Comparison of ENCODE assay signal across 10 mouse cellular contexts in genomic region chr12:111692899-111693298, GRCm38 (mm10). TPM values are rescaled to one million over a fixed set of nuclear protein-coding genes. Genes with fewer than 3 reads are reported as not detected.
DNase-seq lines count a peak whose midpoint lies in the region; ATAC-seq and TF ChIP-seq lines count a peak whose summit lies in the region.
"Had no signal": no experiment of that assay in that cellular context is flagged by ENCODE, and none has a peak within 500 bp of the region (broad histone marks: within the 10 kb centered on the region; RNA-seq: fewer than 3 reads in every experiment).

No protein-coding gene starts in this region.

- no peak for TF ChIP-seq CTCF in midbrain, postnatal 0 days (IDR thresholded peaks at IDR 0.05)

- H3K4me3 ChIP-seq in kidney, embryonic 14.5 days (ENCODE audit: low read length), result no peak overlapping the region
- H3K4me3 ChIP-seq in kidney, embryonic 16.5 days (ENCODE audit: low read length), result no peak overlapping the region
- no peak overlapping the region for H3K4me3 ChIP-seq in embryonic facial prominence, embryonic 11.5 days (ENCODE audit: low read depth, low read length)
- H3K4me3 ChIP-seq in hindbrain, embryonic 14.5 days (replicated peaks; ENCODE audit: low read length), result no peak overlapping the region
- H3K4me3 ChIP-seq in midbrain, postnatal 0 days (ENCODE audit: low read depth, low read length), result no peak overlapping the region

- no peak for DNase-seq in embryonic facial prominence, embryonic 11.5 days (ENCODE audit: low spot score)
- DNase-seq in hindbrain, embryonic 14.5 days (ENCODE audit: low spot score), result no peak
- no peak for DNase-seq in midbrain, postnatal 0 days (ENCODE audit: low spot score)
- no peak for DNase-seq in urinary bladder, postnatal 14 days (ENCODE audit: low spot score)
- DNase-seq in left cerebral cortex, postnatal 14 days (ENCODE audit: low spot score in 2 of 2), result no peak
- no peak for DNase-seq in layer of hippocampus, postnatal 25 days (ENCODE audit: extremely low spot score in 1 of 2, low spot score in 1 of 2)

- no peak overlapping the region for H3K9ac ChIP-seq in kidney, embryonic 14.5 days (ENCODE audit: low read depth, low read length)
- H3K9ac ChIP-seq in kidney, embryonic 16.5 days (replicated peaks; ENCODE audit: low read length), result no peak overlapping the region
- H3K9ac ChIP-seq in embryonic facial prominence, embryonic 11.5 days (replicated peaks; ENCODE audit: low read length), result no peak overlapping the region
- no peak overlapping the region; the same call in 1 of the 2 replicates for H3K9ac ChIP-seq in hindbrain, embryonic 14.5 days
- no peak overlapping the region for H3K9ac ChIP-seq in midbrain, postnatal 0 days (replicated peaks; ENCODE audit: low read length, poor library complexity, severe bottlenecking)
- H3K9ac ChIP-seq: liver, embryonic 14.5 days had no signal

- ATAC-seq in kidney, embryonic 14.5 days (ENCODE audit: low FRiP score, low TSS enrichment), result no peak; the same call in 1 of the 2 replicates
- no peak for ATAC-seq in kidney, embryonic 16.5 days (ENCODE audit: low FRiP score, low TSS enrichment)
- ATAC-seq in embryonic facial prominence, embryonic 11.5 days (replicated peaks; ENCODE audit: insufficient number of reproducible peaks, low FRiP score, low TSS enrichment, low read depth), result no peak
- ATAC-seq in hindbrain, embryonic 14.5 days (ENCODE audit: low FRiP score), result no peak
- ATAC-seq in midbrain, postnatal 0 days (ENCODE audit: low FRiP score), result no peak

- no peaks in the 10 kb centered on the region for H3K9me3 ChIP-seq in kidney, embryonic 14.5 days (ENCODE audit: control insufficient read depth, low read length)
- no peaks in the 10 kb centered on the region for H3K9me3 ChIP-seq in kidney, embryonic 16.5 days (ENCODE audit: low read length)
- no peaks in the 10 kb centered on the region for H3K9me3 ChIP-seq in embryonic facial prominence, embryonic 11.5 days (replicated peaks; ENCODE audit: control insufficient read depth, low read length)
- H3K9me3 ChIP-seq in hindbrain, embryonic 14.5 days (ENCODE audit: control insufficient read depth, low read length), result no peaks in the 10 kb centered on the region
- H3K9me3 ChIP-seq in midbrain, postnatal 0 days (ENCODE audit: low read length), result no peaks in the 10 kb centered on the region

- intact Hi-C loops in left cerebral cortex, postnatal 14 days (cut with DNase I), result no loop called here

- H3K4me1 ChIP-seq in kidney, embryonic 14.5 days (ENCODE audit: control insufficient read depth, insufficient read depth, low read length), result peaks cover 30% of the 10 kb centered on the region
- peaks cover 39% of the 10 kb centered on the region for H3K4me1 ChIP-seq in kidney, embryonic 16.5 days (ENCODE audit: insufficient read depth, low read length)
- peaks cover 18% of the 10 kb centered on the region for H3K4me1 ChIP-seq in embryonic facial prominence, embryonic 11.5 days (ENCODE audit: control insufficient read depth, insufficient read depth, low read length)
- peaks cover 52% of the 10 kb centered on the region for H3K4me1 ChIP-seq in hindbrain, embryonic 14.5 days (replicated peaks; ENCODE audit: control insufficient read depth, insufficient read depth, low read length)
- H3K4me1 ChIP-seq in midbrain, postnatal 0 days (ENCODE audit: insufficient read depth, low read length), result peaks cover 26% of the 10 kb centered on the region

- no peaks in the 10 kb centered on the region for H3K27me3 ChIP-seq in kidney, embryonic 14.5 days (ENCODE audit: control insufficient read depth, insufficient read depth, low read length)
- H3K27me3 ChIP-seq in kidney, embryonic 16.5 days (ENCODE audit: insufficient read depth, low read length), result no peaks in the 10 kb centered on the region
- no peaks in the 10 kb centered on the region for H3K27me3 ChIP-seq in embryonic facial prominence, embryonic 11.5 days (ENCODE audit: control insufficient read depth, insufficient read depth, low read length)
- H3K27me3 ChIP-seq in hindbrain, embryonic 14.5 days (ENCODE audit: control insufficient read depth, insufficient read depth, low read length), result no peaks in the 10 kb centered on the region
- H3K27me3 ChIP-seq in midbrain, postnatal 0 days (ENCODE audit: insufficient read depth, low read length), result no peaks in the 10 kb centered on the region
- H3K27me3 ChIP-seq: CH12.LX had no signal

- no peaks in the 10 kb centered on the region for H3K36me3 ChIP-seq in kidney, embryonic 14.5 days (ENCODE audit: control insufficient read depth, insufficient read depth, low read length)
- no peaks in the 10 kb centered on the region for H3K36me3 ChIP-seq in kidney, embryonic 16.5 days (ENCODE audit: insufficient read depth, low read length)
- no peaks in the 10 kb centered on the region for H3K36me3 ChIP-seq in embryonic facial prominence, embryonic 11.5 days (replicated peaks; ENCODE audit: control insufficient read depth, insufficient read depth, low read depth, low read length)
- H3K36me3 ChIP-seq in hindbrain, embryonic 14.5 days (replicated peaks; ENCODE audit: control insufficient read depth, insufficient read depth), result no peaks in the 10 kb centered on the region
- H3K36me3 ChIP-seq in midbrain, postnatal 0 days (ENCODE audit: insufficient read depth, low read length), result no peaks in the 10 kb centered on the region

- WGBS in kidney, embryonic 14.5 days, result 77% methylated on average over 5 of the region's 5 CpGs
- WGBS in kidney, embryonic 16.5 days, result 71% methylated on average over 5 of the region's 5 CpGs
- WGBS in embryonic facial prominence, embryonic 11.5 days, result 74% methylated on average over 5 of the region's 5 CpGs
- WGBS in hindbrain, embryonic 14.5 days, result 58% methylated on average over 5 of the region's 5 CpGs
- 68% methylated on average over 5 of the region's 5 CpGs for WGBS in midbrain, postnatal 0 days

- peak overlapping the region; percentile 79; the same call in 1 of the 2 replicates for H3K27ac ChIP-seq in kidney, embryonic 14.5 days (ENCODE audit: low read depth, low read length)
- no peak overlapping the region; the same call in 1 of the 2 replicates for H3K27ac ChIP-seq in kidney, embryonic 16.5 days (ENCODE audit: low read length)
- H3K27ac ChIP-seq in embryonic facial prominence, embryonic 11.5 days (replicated peaks; ENCODE audit: low read depth, low read length), result peak overlapping the region; percentile 61; the same call in 1 of the 2 replicates
- H3K27ac ChIP-seq in hindbrain, embryonic 14.5 days, result peak overlapping the region; percentile 86
- H3K27ac ChIP-seq in midbrain, postnatal 0 days (ENCODE audit: low read depth, low read length), result peak overlapping the region; percentile 75; the same call in 1 of the 2 replicates
- H3K27ac ChIP-seq: liver, embryonic 14.5 days had no signal

- no peak overlapping the region for H3K4me2 ChIP-seq in kidney, embryonic 14.5 days (replicated peaks; ENCODE audit: low read depth, low read length)
- no peak overlapping the region for H3K4me2 ChIP-seq in kidney, embryonic 16.5 days (replicated peaks; ENCODE audit: low read depth, low read length)
- H3K4me2 ChIP-seq in embryonic facial prominence, embryonic 11.5 days (ENCODE audit: low read depth, low read length), result no peak overlapping the region
- H3K4me2 ChIP-seq in hindbrain, embryonic 14.5 days (replicated peaks), result no peak overlapping the region
- no peak overlapping the region for H3K4me2 ChIP-seq in midbrain, postnatal 0 days (ENCODE audit: low read depth, low read length, poor library complexity, severe bottlenecking)

RNA-seq across cellular contexts. Expression of gene Trmt61a, which starts 15.0 kb away (rescaled TPM):
- polyA plus RNA-seq in kidney, embryonic 14.5 days (2014; fragmentation: Nextera tagmentation; extraction: Ambion mirVana), result 6.7 and 11.9 TPM in 2 replicates
- 11.6 and 12.2 TPM in 2 replicates for polyA plus RNA-seq in kidney, embryonic 16.5 days (2015; fragmentation: Nextera tagmentation; extraction: Ambion mirVana)
- polyA plus RNA-seq in embryonic facial prominence, embryonic 11.5 days (2014; fragmentation: Nextera tagmentation; extraction: Ambion mirVana), result 3.8 and 5.4 TPM in 2 replicates
- 6.1 and 7.2 TPM in 2 replicates for polyA plus RNA-seq in hindbrain, embryonic 14.5 days (2014; fragmentation: Nextera tagmentation; extraction: Ambion mirVana)
- 23.2 and 27.5 TPM in 2 replicates for total RNA-seq in midbrain, postnatal 0 days (2014; rRNA removed)
- polyA plus RNA-seq in midbrain, postnatal 0 days (2015; fragmentation: Nextera tagmentation; extraction: Ambion mirVana), result 8.4 and 8.7 TPM in 2 replicates
- 10 to 100 TPM; 18.9 to 19.7 TPM for total RNA-seq in left cerebral cortex, postnatal 14 days (2021)
- 10 to 100 TPM; 17.1 to 19.7 TPM for total RNA-seq in layer of hippocampus, postnatal 25 days (2021)

RNA-seq across cellular contexts. Expression of gene Bag5, which starts 20.2 kb away (rescaled TPM):
- 45.2 and 49.7 TPM in 2 replicates for polyA plus RNA-seq in kidney, embryonic 14.5 days (2014; fragmentation: Nextera tagmentation; extraction: Ambion mirVana)
- polyA plus RNA-seq in kidney, embryonic 16.5 days (2015; fragmentation: Nextera tagmentation; extraction: Ambion mirVana), result 52.0 and 59.5 TPM in 2 replicates
- 56.8 and 59.8 TPM in 2 replicates for polyA plus RNA-seq in embryonic facial prominence, embryonic 11.5 days (2014; fragmentation: Nextera tagmentation; extraction: Ambion mirVana)
- polyA plus RNA-seq in hindbrain, embryonic 14.5 days (2014; fragmentation: Nextera tagmentation; extraction: Ambion mirVana), result 65.5 and 71.6 TPM in 2 replicates
- 28.7 and 43.5 TPM in 2 replicates for total RNA-seq in midbrain, postnatal 0 days (2014; rRNA removed)
- polyA plus RNA-seq in midbrain, postnatal 0 days (2015; fragmentation: Nextera tagmentation; extraction: Ambion mirVana), result 68.7 and 70.8 TPM in 2 replicates
- 10 to 100 TPM; 45.7 to 47.0 TPM for total RNA-seq in left cerebral cortex, postnatal 14 days (2021)
- 10 to 100 TPM; 46.7 to 54.1 TPM for total RNA-seq in layer of hippocampus, postnatal 25 days (2021)

RNA-seq across cellular contexts. Expression of gene Apopt1, which starts 20.2 kb away (rescaled TPM):
- 63.1 and 63.4 TPM in 2 replicates for polyA plus RNA-seq in kidney, embryonic 14.5 days (2014; fragmentation: Nextera tagmentation; extraction: Ambion mirVana)
- 54.8 TPM in 2 replicates for polyA plus RNA-seq in kidney, embryonic 16.5 days (2015; fragmentation: Nextera tagmentation; extraction: Ambion mirVana)
- polyA plus RNA-seq in embryonic facial prominence, embryonic 11.5 days (2014; fragmentation: Nextera tagmentation; extraction: Ambion mirVana), result 55.2 and 57.7 TPM in 2 replicates
- polyA plus RNA-seq in hindbrain, embryonic 14.5 days (2014; fragmentation: Nextera tagmentation; extraction: Ambion mirVana), result 48.2 and 61.4 TPM in 2 replicates
- total RNA-seq in midbrain, postnatal 0 days (2014; rRNA removed), result 17.9 and 27.8 TPM in 2 replicates
- polyA plus RNA-seq in midbrain, postnatal 0 days (2015; fragmentation: Nextera tagmentation; extraction: Ambion mirVana), result 63.1 and 67.0 TPM in 2 replicates
- 10 to 100 TPM; 39.4 to 44.3 TPM for total RNA-seq in left cerebral cortex, postnatal 14 days (2021)
- total RNA-seq in layer of hippocampus, postnatal 25 days (2021), result 10 to 100 TPM; 36.2 to 38.9 TPM

RNA-seq across cellular contexts. Expression of gene Ckb, which starts 20.8 kb away (rescaled TPM):
- polyA plus RNA-seq in kidney, embryonic 14.5 days (2014; fragmentation: Nextera tagmentation; extraction: Ambion mirVana), result 81.5 and 88.5 TPM in 2 replicates
- 134 and 188 TPM in 2 replicates for polyA plus RNA-seq in kidney, embryonic 16.5 days (2015; fragmentation: Nextera tagmentation; extraction: Ambion mirVana)
- polyA plus RNA-seq in embryonic facial prominence, embryonic 11.5 days (2014; fragmentation: Nextera tagmentation; extraction: Ambion mirVana), result 450 and 485 TPM in 2 replicates
- polyA plus RNA-seq in hindbrain, embryonic 14.5 days (2014; fragmentation: Nextera tagmentation; extraction: Ambion mirVana), result 1,434 and 1,576 TPM in 2 replicates
- total RNA-seq in midbrain, postnatal 0 days (2014; rRNA removed), result 1,673 and 2,112 TPM in 2 replicates
- polyA plus RNA-seq in midbrain, postnatal 0 days (2015; fragmentation: Nextera tagmentation; extraction: Ambion mirVana), result 1,654 and 1,809 TPM in 2 replicates
- 1,000 to 10,000 TPM; 1,395 to 1,474 TPM for total RNA-seq in left cerebral cortex, postnatal 14 days (2021)
- 1,000 to 10,000 TPM; 1,260 to 1,351 TPM for total RNA-seq in layer of hippocampus, postnatal 25 days (2021)
